ENCODE assay signal across 20 mouse cellular contexts in the genomic region with DNA sequence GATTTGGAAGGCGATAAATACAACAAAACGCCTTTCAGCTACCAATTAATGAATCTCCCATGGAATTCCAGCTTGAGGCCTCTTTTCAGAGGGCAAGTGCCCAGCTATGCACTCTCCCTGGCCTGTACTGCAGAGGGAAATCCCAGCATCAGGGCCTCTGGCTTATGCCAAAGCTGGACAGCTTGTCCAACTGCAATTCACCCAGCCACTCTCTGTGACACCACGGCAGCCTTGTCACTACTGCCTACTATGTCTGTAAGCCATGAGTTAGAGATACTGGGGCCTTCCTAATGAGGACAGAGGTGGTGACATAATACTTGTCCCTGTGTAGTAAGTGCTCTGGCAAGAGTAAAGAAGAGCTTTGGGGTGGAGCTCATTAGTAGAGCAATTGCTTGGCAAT. TPM values are rescaled to one million over a fixed set of nuclear protein-coding genes. Genes with fewer than 3 reads are reported as not detected.
A peak's percentile ranks its signal among the peaks of the same experiment; 100 is the strongest.
DNase-seq lines count a peak whose midpoint lies in the region; ATAC-seq and TF ChIP-seq lines count a peak whose summit lies in the region.
"Had no signal": no experiment of that assay in that cellular context is flagged by ENCODE, and none has a peak within 500 bp of the region (broad histone marks: within the 10 kb centered on the region; RNA-seq: fewer than 3 reads in every experiment).

No protein-coding gene starts in this region.

- DNase-seq in heart, postnatal 25 days (ENCODE audit: low spot score): no peak
- DNase-seq in liver, adult 2 months (ENCODE audit: extremely low read depth, low read depth, low spot score): no peak
- DNase-seq in liver, embryonic 11.5 days (ENCODE audit: low spot score): no peak
- DNase-seq in fat pad, adult 2 months (ENCODE audit: extremely low read depth, low read depth, low spot score): peak; percentile 8
- no peak for DNase-seq in cerebellum, postnatal 14 days
- DNase-seq: adrenal gland, postnatal 14 days; cerebellum, adult 11 months; cerebellum, postnatal 25 days; embryo, embryonic 11 days; kidney, postnatal 36 days; layer of hippocampus, adult 9-11 months; lung, postnatal 4 days; right cerebral cortex, adult 18-20 months; thymus, postnatal 4 days had no signal

- peaks cover 31% of the 10 kb centered on the region for H3K4me1 ChIP-seq in heart, embryonic 15.5 days (replicated peaks)
- peaks cover 8% of the 10 kb centered on the region; the same call in 1 of the 2 replicates for H3K4me1 ChIP-seq in liver, adult 2 months (ENCODE audit: control insufficient read depth, insufficient read depth, low read length)
- peaks cover 7% of the 10 kb centered on the region for H3K4me1 ChIP-seq in liver, embryonic 11.5 days (replicated peaks; ENCODE audit: control insufficient read depth, insufficient read depth, low read length)
- H3K4me1 ChIP-seq in forebrain, embryonic 15.5 days: peaks cover 18% of the 10 kb centered on the region
- H3K4me1 ChIP-seq: hindbrain, embryonic 12.5 days had no signal

- 43% methylated on average over 3 of the region's 3 CpGs for whole genome bisulfite sequencing in heart, embryonic 15.5 days
- 80% methylated on average over 3 of the region's 3 CpGs for WGBS in liver, adult 2 months
- 77% methylated on average over 3 of the region's 3 CpGs for WGBS in liver, embryonic 11.5 days
- 15% methylated on average over 3 of the region's 3 CpGs for WGBS in forebrain, embryonic 15.5 days

- H3K79me2 ChIP-seq in liver, adult 2 months (ENCODE audit: control insufficient read depth, insufficient read depth, low read length): no peaks in the 10 kb centered on the region; the same call in 1 of the 2 replicates

- peak overlapping the region; percentile 67 for H3K27ac ChIP-seq in heart, embryonic 15.5 days
- H3K27ac ChIP-seq in liver, adult 2 months (replicated peaks; ENCODE audit: insufficient read depth, low read depth, low read length): 0 out of 2 replicates have a peak overlapping the region, but pooled peaks have one; percentile 19
- H3K27ac ChIP-seq in liver, embryonic 11.5 days (ENCODE audit: low read depth, low read length): no peak overlapping the region
- no peak overlapping the region for H3K27ac ChIP-seq in forebrain, embryonic 15.5 days (replicated peaks)
- H3K27ac ChIP-seq: hindbrain, embryonic 12.5 days; limb, embryonic 12.5 days; liver, embryonic 14.5 days; lung, embryonic 15.5 days had no signal

- TF ChIP-seq POLR2A in liver, adult 2 months (IDR thresholded peaks at IDR 0.05; ENCODE audit: extremely low read depth, insufficient read depth, low read length): no peak

- H3K27me3 ChIP-seq in heart, embryonic 15.5 days: no peaks in the 10 kb centered on the region
- no peaks in the 10 kb centered on the region for H3K27me3 ChIP-seq in liver, adult 2 months (ENCODE audit: control insufficient read depth, insufficient read depth, low read length)
- H3K27me3 ChIP-seq in liver, embryonic 11.5 days (replicated peaks; ENCODE audit: control insufficient read depth, insufficient read depth, low read length): no peaks in the 10 kb centered on the region
- no peaks in the 10 kb centered on the region for H3K27me3 ChIP-seq in forebrain, embryonic 15.5 days
- H3K27me3 ChIP-seq: hindbrain, embryonic 12.5 days; limb, embryonic 12.5 days; lung, embryonic 15.5 days had no signal

- 0 out of 2 replicates have a peak overlapping the region, but pooled peaks have one; percentile 4 for H3K9ac ChIP-seq in heart, embryonic 15.5 days
- H3K9ac ChIP-seq in liver, adult 2 months (ENCODE audit: low read depth, low read length): no peak overlapping the region
- no peak overlapping the region for H3K9ac ChIP-seq in liver, embryonic 11.5 days (ENCODE audit: low read depth, low read length)
- H3K9ac ChIP-seq in forebrain, embryonic 15.5 days (replicated peaks): no peak overlapping the region
- H3K9ac ChIP-seq: hindbrain, embryonic 12.5 days; limb, embryonic 12.5 days; liver, embryonic 14.5 days; lung, embryonic 15.5 days had no signal

- intact Hi-C loops in heart, postnatal 25 days (cut with DNase I): no loop called here

- no peak overlapping the region for H3K4me3 ChIP-seq in heart, embryonic 15.5 days
- no peak overlapping the region for H3K4me3 ChIP-seq in liver, adult 2 months (ENCODE audit: insufficient read depth, low read depth, low read length)
- H3K4me3 ChIP-seq in liver, embryonic 11.5 days (ENCODE audit: low read depth, low read length): no peak overlapping the region
- no peak overlapping the region for H3K4me3 ChIP-seq in forebrain, embryonic 15.5 days
- H3K4me3 ChIP-seq: hindbrain, embryonic 12.5 days; limb, embryonic 12.5 days; lung, embryonic 15.5 days had no signal

- H3K4me2 ChIP-seq in heart, embryonic 15.5 days: no peak overlapping the region
- no peak overlapping the region for H3K4me2 ChIP-seq in liver, embryonic 11.5 days
- no peak overlapping the region for H3K4me2 ChIP-seq in forebrain, embryonic 15.5 days (replicated peaks)
- H3K4me2 ChIP-seq: hindbrain, embryonic 12.5 days; limb, embryonic 12.5 days; lung, embryonic 15.5 days had no signal

- no peaks in the 10 kb centered on the region for H3K36me3 ChIP-seq in heart, embryonic 15.5 days
- no peaks in the 10 kb centered on the region for H3K36me3 ChIP-seq in liver, adult 2 months (ENCODE audit: control insufficient read depth, insufficient read depth, low read length)
- no peaks in the 10 kb centered on the region for H3K36me3 ChIP-seq in liver, embryonic 11.5 days (ENCODE audit: control insufficient read depth, insufficient read depth, low read length)
- H3K36me3 ChIP-seq in forebrain, embryonic 15.5 days: no peaks in the 10 kb centered on the region
- H3K36me3 ChIP-seq: hindbrain, embryonic 12.5 days; limb, embryonic 12.5 days; lung, embryonic 15.5 days had no signal

- TF ChIP-seq CTCF in liver, adult 2 months (IDR thresholded peaks at IDR 0.05; ENCODE audit: low read depth, low read length): no peak

- H3K9me3 ChIP-seq in heart, embryonic 15.5 days (replicated peaks): no peaks in the 10 kb centered on the region
- H3K9me3 ChIP-seq in liver, embryonic 11.5 days (ENCODE audit: control insufficient read depth, low read length): no peaks in the 10 kb centered on the region
- no peaks in the 10 kb centered on the region for H3K9me3 ChIP-seq in forebrain, embryonic 15.5 days
- H3K9me3 ChIP-seq: hindbrain, embryonic 12.5 days; limb, embryonic 12.5 days; lung, embryonic 15.5 days had no signal

- peak; percentile 53; the same call in 1 of the 2 replicates for ATAC-seq in heart, embryonic 15.5 days (replicated peaks; ENCODE audit: insufficient number of reproducible peaks, insufficient read depth, low FRiP score, low read depth)
- no peak for ATAC-seq in liver, embryonic 11.5 days (replicated peaks; ENCODE audit: low FRiP score)
- peak; percentile 39; the same call in 1 of the 2 replicates for ATAC-seq in forebrain, embryonic 15.5 days (replicated peaks)

RNA-seq across cellular contexts. Expression of a gene that starts 30.7 kb away (rescaled TPM):
- 4.9 and 5.1 TPM in 2 replicates for polyA plus RNA-seq in heart, embryonic 15.5 days (2015; fragmentation: Nextera tagmentation; extraction: Ambion mirVana)
- under 1 TPM; 0.45 to 0.47 TPM for total RNA-seq in heart, postnatal 25 days (2021)
- 4.7 and 7.6 TPM in 2 replicates for total RNA-seq in liver, adult 2 months (2014; rRNA removed)
- 0.22 TPM in 1 of 2 replicates, not detected in the other for polyA plus RNA-seq in liver, adult 2 months (2012; rRNA removed)
- 1.0 and 1.3 TPM in 2 replicates for polyA plus RNA-seq in liver, embryonic 11.5 days (2014; fragmentation: Nextera tagmentation; extraction: Ambion mirVana)
- 1.4 and 1.5 TPM in 2 replicates for polyA plus RNA-seq in forebrain, embryonic 15.5 days (2015; fragmentation: Nextera tagmentation; extraction: Ambion mirVana)

Comparison
In these comparisons a context has a peak if more than half of its experiments do, and no peak if none do; other contexts are left out.
1. H3K27ac ChIP-seq: peak in heart, embryonic 15.5 days (single experiment) and liver, adult 2 months (single experiment); none in liver, embryonic 11.5 days (single experiment) and forebrain, embryonic 15.5 days (single experiment).